Mouse (Mus musculus) heart, postnatal 25 days (tissue): ENCODE measurements around the gene Limk2. TPM values are rescaled to one million over a fixed set of nuclear protein-coding genes. Genes with fewer than 3 reads are reported as not detected.
A peak's percentile ranks its signal among the peaks of the same experiment; 100 is the strongest.

Experiments
- DNase-seq: peaks from one replicate; pipeline ENCODE4 v3.0.0; 2022; ENCODE audit warnings: low spot score
- intact Hi-C: fragments of 180-260 bp; cut with DNase I; formaldehyde crosslinking; loops from one replicate; pipeline ENCODE4 v1.15.1; 2025
- total RNA-seq, 2 experiments: library from RNA; stranded (reverse); gene quantifications; 2 replicates each; pipeline ENCODE4 v1.2.3; 2021

Gene Limk2
- total RNA-seq, 2 experiments from 2014 or later = 17.2 to 18.5 TPM

- intact Hi-C loops = no loop called here
- no peak for DNase-seq
Observed at GRCm38 (mm10) chr11:3374741-3375140, 34.2 kb downstream of the Limk2 start.

GRCm38 (mm10) chr11:3374293-3374645 lies 34.7 kb downstream of the Limk2 start:
- no peak for DNase-seq
- intact Hi-C loops = no loop called here

- intact Hi-C loops = no loop called here
- DNase-seq = no peak
Observed at GRCm38 (mm10) chr11:3373591-3374292, 35.2 kb downstream of the Limk2 start.

- no peak for DNase-seq
- intact Hi-C loops = no loop called here
Observed at GRCm38 (mm10) chr11:3371599-3372295, 37.2 kb downstream of the Limk2 start.

GRCm38 (mm10) chr11:3370928-3371598 lies 37.9 kb downstream of the Limk2 start:
- DNase-seq = peak; percentile 66
- intact Hi-C loops = no loop called here

GRCm38 (mm10) chr11:3370162-3370561 lies 38.8 kb downstream of the Limk2 start:
- no peak for DNase-seq
- intact Hi-C loops = no loop called here

- DNase-seq = no peak
- intact Hi-C loops = no loop called here
Observed at GRCm38 (mm10) chr11:3369449-3369848, 39.5 kb downstream of the Limk2 start.

- no peak for DNase-seq
- intact Hi-C loops = no loop called here
Observed at GRCm38 (mm10) chr11:3368983-3369382, 40.0 kb downstream of the Limk2 start.

- intact Hi-C loops = no loop called here
- DNase-seq = no peak
Observed at GRCm38 (mm10) chr11:3366411-3366810, 42.6 kb downstream of the Limk2 start.

GRCm38 (mm10) chr11:3362854-3363253 lies 46.1 kb downstream of the Limk2 start:
- intact Hi-C loops = no loop called here
- no peak for DNase-seq

GRCm38 (mm10) chr11:3352990-3353585 lies 55.9 kb downstream of the Limk2 start:
- intact Hi-C loops = no loop called here
- DNase-seq = no peak

GRCm38 (mm10) chr11:3352131-3352530 lies 56.9 kb downstream of the Limk2 start:
- intact Hi-C loops = no loop called here
- no peak for DNase-seq

GRCm38 (mm10) chr11:3349343-3349695 lies 59.7 kb downstream of the Limk2 start:
- DNase-seq = no peak
- intact Hi-C loops = loop anchor here (5.0 kb wide), 1 partner anchor 58 kb away; the partner anchor contains the start of gene Limk2

- intact Hi-C loops = loop anchor here (5.0 kb wide), 1 partner anchor 59 kb away; the partner anchor contains the start of gene Limk2
- DNase-seq = no peak
Observed at GRCm38 (mm10) chr11:3348576-3349342, 60.2 kb downstream of the Limk2 start.

GRCm38 (mm10) chr11:3347835-3348195 lies 61.2 kb downstream of the Limk2 start:
- no peak for DNase-seq
- intact Hi-C loops = loop anchor here (5.0 kb wide), 1 partner anchor 59 kb away; the partner anchor contains the start of gene Limk2

- intact Hi-C loops = loop anchor here (5.0 kb wide), 1 partner anchor 60 kb away; the partner anchor contains the start of gene Limk2
Observed at GRCm38 (mm10) chr11:3347091-3347834, 61.7 kb downstream of the Limk2 start.

GRCm38 (mm10) chr11:3346351-3346750 lies 62.6 kb downstream of the Limk2 start:
- no peak for DNase-seq
- intact Hi-C loops = loop anchor here (5.0 kb wide), 1 partner anchor 61 kb away; the partner anchor contains the start of gene Limk2

More at GRCm38 (mm10) chr11:3347091-3347834, 61.7 kb downstream of the Limk2 start:
- peak; percentile 49 for DNase-seq

- intact Hi-C loops = loop anchor here (5.0 kb wide), 1 partner anchor 62 kb away; the partner anchor contains the start of gene Limk2
Observed at GRCm38 (mm10) chr11:3344916-3345315, 64.1 kb downstream of the Limk2 start.

GRCm38 (mm10) chr11:3341476-3341875 lies 67.5 kb downstream of the Limk2 start:
- DNase-seq = no peak
- intact Hi-C loops = no loop called here

More at GRCm38 (mm10) chr11:3344916-3345315, 64.1 kb downstream of the Limk2 start:
- no peak for DNase-seq
